Mouse (Mus musculus) C2C12 (cell line): ENCODE data around the gene Raph1. TPM values are rescaled to one million over a fixed set of nuclear protein-coding genes. Genes with fewer than 3 reads are reported as not detected.

Experiments used
- H3K27me3 ChIP-seq: one replicate; pipeline ENCODE4 v1.6.1; 2011; ENCODE audit not compliant: control insufficient read depth, insufficient read depth, insufficient read length
- H3K36me3 ChIP-seq: one replicate; pipeline ENCODE4 v1.6.1; 2011; ENCODE audit not compliant: control insufficient read depth, insufficient read depth
- H3K4me3 ChIP-seq: one replicate; pipeline ENCODE4 v1.5.1; 2011; ENCODE audit warnings: mild to moderate bottlenecking, control low read depth; ENCODE audit not compliant: poor library complexity, insufficient read depth, severe bottlenecking
- H3K79me2 ChIP-seq: one replicate; pipeline ENCODE4 v1.6.1; 2011; ENCODE audit not compliant: control insufficient read depth, insufficient read depth
- H3K79me3 ChIP-seq: one replicate; pipeline ENCODE4 v1.6.1; 2011; ENCODE audit warnings: low read depth, control low read depth
- H3ac ChIP-seq: one replicate; pipeline ENCODE3; 2011; ENCODE audit warnings: low read depth; ENCODE audit not compliant: control insufficient read depth, insufficient read length
- CEBPB ChIP-seq: IDR thresholded peaks from one replicate; pipeline ENCODE4 v1.6.1; 2011; ENCODE audit warnings: low read depth, mild to moderate bottlenecking, control low read depth, moderate library complexity
- CTCF ChIP-seq: IDR thresholded peaks from one replicate; pipeline ENCODE4 v1.5.1; 2011; ENCODE audit not compliant: control insufficient read depth, insufficient read depth, insufficient read length
- FOSL1 ChIP-seq: IDR thresholded peaks from one replicate; pipeline ENCODE4 v1.8.0; 2011; ENCODE audit warnings: mild to moderate bottlenecking, low read length; ENCODE audit not compliant: poor library complexity, insufficient read depth, severe bottlenecking
- MAX ChIP-seq: IDR thresholded peaks from one replicate; pipeline ENCODE4 v1.6.1; 2011; ENCODE audit warnings: mild to moderate bottlenecking, control low read depth
- MYOD1 ChIP-seq: IDR thresholded peaks from one replicate; pipeline ENCODE4 v1.6.1; 2011; ENCODE audit warnings: low read depth; ENCODE audit not compliant: control insufficient read depth, insufficient read length
- MYOG ChIP-seq: IDR thresholded peaks from one replicate; pipeline ENCODE4 v1.6.1; 2011; ENCODE audit not compliant: control insufficient read depth, insufficient read length; ENCODE audit errors: extremely low read depth
- USF1 ChIP-seq: IDR thresholded peaks from one replicate; pipeline ENCODE4 v1.6.1; 2011; ENCODE audit warnings: low read depth, mild to moderate bottlenecking, control low read depth, moderate library complexity
- polyA plus RNA-seq: library from polyadenylated mRNA; unstranded; fragments of >200 nt; fragmentation: generic; extraction: Trizol; gene quantifications from one replicate; pipeline ENCODE4 v1.2.1, GENCODE M21; 2012; ENCODE audit warnings: missing spikeins

Raph1 gene
- polyA plus RNA-seq, 1 experiment, result 9.5 TPM

- Histone ChIP-seq H3K27me3 (no peaks in the 10 kb centered on the region), H3K4me3 (peak overlapping the region; percentile 19), H3K36me3 (peaks cover 12% of the 10 kb centered on the region), H3K79me3 (peaks cover 34% of the 10 kb centered on the region), H3ac (peak overlapping the region; percentile 72), H3K79me2 (peaks cover 40% of the 10 kb centered on the region)
- TF ChIP-seq USF1 (no peak), MAX (no peak), CEBPB (no peak), MYOD1 (no peak), MYOG (no peak), FOSL1 (no peak), CTCF (no peak)
These were observed 417 bp upstream of the Raph1 start for GRCm38 (mm10) chr1:60567321-60567720.

GRCm38 (mm10) chr1:60565931-60566630 is 823 bp downstream of the Raph1 start:
- Histone ChIP-seq H3K4me3 (peak overlapping the region; percentile 80), H3K79me3 (peaks cover 46% of the 10 kb centered on the region), H3K27me3 (no peaks in the 10 kb centered on the region), H3K36me3 (peaks cover 25% of the 10 kb centered on the region), H3K79me2 (peaks cover 53% of the 10 kb centered on the region), H3ac (peak overlapping the region; percentile 99)
- no peak for TF ChIP-seq MAX

GRCm38 (mm10) chr1:60565270-60565920 is 1.5 kb downstream of the Raph1 start:
- Histone ChIP-seq H3K4me3 (peak overlapping the region; percentile 80), H3K36me3 (peaks cover 31% of the 10 kb centered on the region), H3K79me2 (peaks cover 60% of the 10 kb centered on the region), H3K27me3 (no peaks in the 10 kb centered on the region), H3ac (peak overlapping the region; percentile 99), H3K79me3 (peaks cover 53% of the 10 kb centered on the region)
- no peak for TF ChIP-seq CTCF
- peak; percentile 67 for TF ChIP-seq MAX
- no peak for TF ChIP-seq USF1

- Histone ChIP-seq H3ac (no peak overlapping the region), H3K27me3 (no peaks in the 10 kb centered on the region), H3K36me3 (peaks cover 33% of the 10 kb centered on the region), H3K79me2 (peaks cover 67% of the 10 kb centered on the region), H3K4me3 (peak overlapping the region; percentile 80), H3K79me3 (peaks cover 60% of the 10 kb centered on the region)
- TF ChIP-seq FOSL1 (no peak), MYOG (no peak), MYOD1 (no peak), CEBPB (no peak), MAX (no peak), USF1 (no peak), CTCF (no peak)
These were observed 2.2 kb downstream of the Raph1 start for GRCm38 (mm10) chr1:60564691-60565090.

GRCm38 (mm10) chr1:60563021-60563420 is 3.9 kb downstream of the Raph1 start:
- no peaks in the 10 kb centered on the region for H3K27me3 ChIP-seq
- peaks cover 76% of the 10 kb centered on the region for H3K79me3 ChIP-seq
- no peak for TF ChIP-seq CTCF
- TF ChIP-seq FOSL1, result no peak
- no peak for TF ChIP-seq MYOD1
- no peak for TF ChIP-seq CEBPB
- TF ChIP-seq MYOG, result no peak
- no peak for TF ChIP-seq USF1
- TF ChIP-seq MAX, result no peak
- peaks cover 37% of the 10 kb centered on the region for H3K36me3 ChIP-seq
- H3K4me3 ChIP-seq, result no peak overlapping the region
- H3ac ChIP-seq, result no peak overlapping the region
- peaks cover 83% of the 10 kb centered on the region for H3K79me2 ChIP-seq

- no peak for TF ChIP-seq CTCF
- no peak for TF ChIP-seq MAX
- no peak for TF ChIP-seq FOSL1
- no peak for TF ChIP-seq MYOD1
- no peak overlapping the region for H3ac ChIP-seq
These were observed 23.2 kb downstream of the Raph1 start for GRCm38 (mm10) chr1:60543681-60544080.

More at GRCm38 (mm10) chr1:60543681-60544080, 23.2 kb downstream of the Raph1 start:
- Histone ChIP-seq H3K27me3 (no peaks in the 10 kb centered on the region), H3K4me3 (no peak overlapping the region), H3K79me3 (peaks cover 56% of the 10 kb centered on the region), H3K79me2 (peaks cover 91% of the 10 kb centered on the region), H3K36me3 (peaks cover 9% of the 10 kb centered on the region)
